Mouse (Mus musculus) embryo, embryonic 11 days (tissue): Measurements from ENCODE around the gene Ppp1r16b.
"Not testable (repeated sequence)": the region's sequence is repeated elsewhere in the genome, so short reads cannot be mapped to it uniquely, and the experiment has no call there.

Source experiments
- DNase-seq: peaks from one replicate; pipeline ENCODE4 v3.0.0-alpha.2; 2015

Ppp1r16b gene

GRCm38 (mm10) chr2:158728061-158728815, 63.0 kb downstream of the Ppp1r16b start:
- DNase-seq = peak; percentile 41

- no peak for DNase-seq
These were observed 65.7 kb downstream of the Ppp1r16b start for GRCm38 (mm10) chr2:158730896-158731295.

GRCm38 (mm10) chr2:158732521-158732920, 67.3 kb downstream of the Ppp1r16b start:
- no peak for DNase-seq

- DNase-seq = no peak
These were observed 67.9 kb downstream of the Ppp1r16b start for GRCm38 (mm10) chr2:158733136-158733535.

GRCm38 (mm10) chr2:158733914-158734313, 68.7 kb downstream of the Ppp1r16b start:
- no peak for DNase-seq

GRCm38 (mm10) chr2:158734500-158735152, 69.4 kb downstream of the Ppp1r16b start:
- no peak for DNase-seq

- DNase-seq = no peak
These were observed 70.1 kb downstream of the Ppp1r16b start for GRCm38 (mm10) chr2:158735340-158735739.

- DNase-seq = not testable (repeated sequence)
These were observed 71.0 kb downstream of the Ppp1r16b start for GRCm38 (mm10) chr2:158736247-158736646.

GRCm38 (mm10) chr2:158738591-158738990, 73.4 kb downstream of the Ppp1r16b start:
- DNase-seq = peak; percentile 19

GRCm38 (mm10) chr2:158739113-158739512, 73.9 kb downstream of the Ppp1r16b start:
- no peak for DNase-seq

- DNase-seq = peak; percentile 17
These were observed 75.9 kb downstream of the Ppp1r16b start for GRCm38 (mm10) chr2:158741011-158741501.

GRCm38 (mm10) chr2:158742431-158742830, 77.2 kb downstream of the Ppp1r16b start:
- DNase-seq = no peak

- DNase-seq = no peak
These were observed 78.4 kb downstream of the Ppp1r16b start for GRCm38 (mm10) chr2:158743518-158744141.

- DNase-seq = peak; percentile 62
These were observed 79.9 kb downstream of the Ppp1r16b start for GRCm38 (mm10) chr2:158745049-158745482.

GRCm38 (mm10) chr2:158746164-158746563, 81.0 kb downstream of the Ppp1r16b start:
- DNase-seq = no peak

- no peak for DNase-seq
These were observed 84.2 kb downstream of the Ppp1r16b start for GRCm38 (mm10) chr2:158749366-158749765.

- DNase-seq = no peak
These were observed 95.0 kb downstream of the Ppp1r16b start for GRCm38 (mm10) chr2:158760231-158760630.

GRCm38 (mm10) chr2:158762339-158762738, 97.1 kb downstream of the Ppp1r16b start:
- DNase-seq = no peak

- DNase-seq = peak; percentile 98
These were observed 102.6 kb downstream of the Ppp1r16b start, which contains the start of gene Fam83d for GRCm38 (mm10) chr2:158767742-158768339. Gene Fam83d, plus strand, starts transcription at chr2:158768093.

GRCm38 (mm10) chr2:158768350-158768749, 103.2 kb downstream of the Ppp1r16b start:
- DNase-seq = peak; percentile 74

- peak; percentile 41 for DNase-seq
These were observed 103.6 kb downstream of the Ppp1r16b start for GRCm38 (mm10) chr2:158768771-158769170.

GRCm38 (mm10) chr2:158770126-158770757, 105.0 kb downstream of the Ppp1r16b start:
- peak; percentile 24 for DNase-seq
